Mouse (Mus musculus) bone marrow, adult 2 months (tissue): ENCODE results near the gene R3hdm4.

Experiments
- CTCF ChIP-seq: fragments of 200-500 bp; IDR thresholded peaks from 2 replicates; pipeline ENCODE4 v1.5.1; 2011; ENCODE audit warnings: low read length, control low read depth; ENCODE audit not compliant: control insufficient read depth, insufficient read depth
- POLR2A ChIP-seq: fragments of 200-500 bp; IDR thresholded peaks from 2 replicates; pipeline ENCODE4 v1.6.1; 2011; ENCODE audit warnings: low read depth, mild to moderate bottlenecking, control low read depth, low read length, borderline replicate concordance; ENCODE audit not compliant: control insufficient read depth

- TF ChIP-seq CTCF (no peak), POLR2A (0 out of 2 replicates have a peak, but pooled peaks have one; percentile 19)
Observed at GRCm38 (mm10) chr10:79861230-79862048, 59.6 kb downstream of the R3hdm4 start.
